In genomic region chr17:64721112-64721511, GRCm38 (mm10) we compare ENCODE assay signal across 15 mouse cellular contexts.
DNase-seq lines count a peak whose midpoint lies in the region; ATAC-seq and TF ChIP-seq lines count a peak whose summit lies in the region.
"Had no signal": no experiment of that assay in that cellular context is flagged by ENCODE, and none has a peak within 500 bp of the region (broad histone marks: within the 10 kb centered on the region; RNA-seq: fewer than 3 reads in every experiment).

No protein-coding gene starts in this region.

- no peaks in the 10 kb centered on the region for H3K79me2 ChIP-seq in macrophage (ENCODE audit: inconsistent target)

- DNase-seq in kidney, adult 2 months, result peak; percentile 43
- DNase-seq in lung, postnatal 36 days, result peak; percentile 30
- no peak for DNase-seq in lung, postnatal 14 days
- DNase-seq in layer of hippocampus, adult 9-10 months (ENCODE audit: low spot score), result no peak
- DNase-seq in adrenal gland, adult 2 months, result no peak
- DNase-seq: adrenal gland, postnatal 36 days; cerebellum, postnatal 10 days; thymus, adult 18-20 months had no signal

- ATAC-seq in kidney, embryonic 15.5 days (replicated peaks; ENCODE audit: low FRiP score), result no peak
- ATAC-seq: forebrain, embryonic 13.5 days had no signal

- 74% methylated on average over 5 of the region's 5 CpGs for WGBS in kidney, adult 2 months
- WGBS in kidney, embryonic 15.5 days, result 64% methylated on average over 5 of the region's 5 CpGs
- WGBS in macrophage (ENCODE audit: missing documents), result 20% methylated on average over 5 of the region's 5 CpGs

- no peak overlapping the region for H3K4me2 ChIP-seq in kidney, embryonic 15.5 days
- H3K4me2 ChIP-seq: forebrain, embryonic 13.5 days; limb, embryonic 12.5 days; neural tube, embryonic 12.5 days had no signal

- no peaks in the 10 kb centered on the region for H3K9me3 ChIP-seq in kidney, embryonic 15.5 days (replicated peaks)
- H3K9me3 ChIP-seq: forebrain, embryonic 13.5 days; hindbrain, embryonic 10.5 days; limb, embryonic 12.5 days; neural tube, embryonic 12.5 days had no signal

- H3K4me3 ChIP-seq in kidney, adult 2 months (ENCODE audit: insufficient read depth, low read depth, low read length), result no peak overlapping the region
- no peak overlapping the region for H3K4me3 ChIP-seq in kidney, embryonic 15.5 days (replicated peaks)
- H3K4me3 ChIP-seq in macrophage (ENCODE audit: inconsistent target), result no peak overlapping the region
- H3K4me3 ChIP-seq: forebrain, embryonic 13.5 days; hindbrain, embryonic 10.5 days; limb, embryonic 12.5 days; neural tube, embryonic 12.5 days had no signal

- H3K4me1 ChIP-seq in kidney, adult 2 months (ENCODE audit: control insufficient read depth, insufficient read depth, low read length), result no peaks in the 10 kb centered on the region
- peaks cover 12% of the 10 kb centered on the region; the same call in 1 of the 2 replicates for H3K4me1 ChIP-seq in kidney, embryonic 15.5 days
- H3K4me1 ChIP-seq: forebrain, embryonic 13.5 days; neural tube, embryonic 12.5 days had no signal

- TF ChIP-seq CTCF in kidney, adult 2 months (conservative IDR thresholded peaks at IDR 0.05; ENCODE audit: insufficient read depth, insufficient read length, low read depth, low read length), result no peak

- no peak overlapping the region for H3K9ac ChIP-seq in kidney, embryonic 15.5 days
- H3K9ac ChIP-seq: forebrain, embryonic 13.5 days; limb, embryonic 12.5 days; neural tube, embryonic 12.5 days had no signal

- H3K27ac ChIP-seq in kidney, adult 2 months (ENCODE audit: insufficient read depth, low read depth, low read length), result no peak overlapping the region
- H3K27ac ChIP-seq in kidney, embryonic 15.5 days, result no peak overlapping the region
- H3K27ac ChIP-seq in macrophage, result peak overlapping the region; percentile 27
- H3K27ac ChIP-seq: forebrain, embryonic 13.5 days; hindbrain, embryonic 10.5 days; limb, embryonic 12.5 days; neural tube, embryonic 12.5 days had no signal

- no peaks in the 10 kb centered on the region; the same call in none of the 2 replicates for H3K36me3 ChIP-seq in kidney, adult 2 months (ENCODE audit: control insufficient read depth, insufficient read depth, low read length)
- H3K36me3 ChIP-seq in kidney, embryonic 15.5 days, result peaks cover 22% of the 10 kb centered on the region
- peaks cover 17% of the 10 kb centered on the region; the same call in 1 of the 2 replicates for H3K36me3 ChIP-seq in macrophage (ENCODE audit: inconsistent target)
- H3K36me3 ChIP-seq: G1E; hindbrain, embryonic 10.5 days; neural tube, embryonic 12.5 days had no signal

- H3K27me3 ChIP-seq in kidney, adult 2 months (replicated peaks; ENCODE audit: control insufficient read depth, insufficient read depth, low read length), result no peaks in the 10 kb centered on the region
- H3K27me3 ChIP-seq in kidney, embryonic 15.5 days, result no peaks in the 10 kb centered on the region
- H3K27me3 ChIP-seq: forebrain, embryonic 13.5 days; limb, embryonic 12.5 days; neural tube, embryonic 12.5 days had no signal

- TF ChIP-seq POLR2A in kidney, adult 2 months (IDR thresholded peaks at IDR 0.05; ENCODE audit: low read depth, low read length), result no peak

Comparison
In these comparisons a context has a peak if more than half of its experiments do, and no peak if none do; other contexts are left out.
1. DNase-seq: peak in kidney, adult 2 months (single experiment) and lung, postnatal 36 days (single experiment); none in lung, postnatal 14 days (single experiment), layer of hippocampus, adult 9-10 months (single experiment) and adrenal gland, adult 2 months (single experiment).